Mouse (Mus musculus): ENCODE results near the gene Vmo1.

Vmo1 gene

GRCm38 (mm10) chr11:70472716-70473115 is 41.7 kb downstream of the Vmo1 start:
- DNase-seq (ENCODE audit: low spot score): no peak

GRCm38 (mm10) chr11:70469764-70470163 is 44.7 kb downstream of the Vmo1 start:
- DNase-seq (ENCODE audit: low spot score): no peak

- DNase-seq (ENCODE audit: low spot score): no peak
Measured at GRCm38 (mm10) chr11:70467902-70468619, 46.4 kb downstream of the Vmo1 start.

GRCm38 (mm10) chr11:70465824-70466223 is 48.6 kb downstream of the Vmo1 start:
- DNase-seq (ENCODE audit: low spot score): no peak

- DNase-seq (ENCODE audit: low spot score): no peak
Measured at GRCm38 (mm10) chr11:70465211-70465610, 49.2 kb downstream of the Vmo1 start.

GRCm38 (mm10) chr11:70463970-70464369 is 50.4 kb downstream of the Vmo1 start:
- no peak for DNase-seq (ENCODE audit: low spot score)

Data from lung, postnatal 25 days (tissue).